In the genomic region with DNA sequence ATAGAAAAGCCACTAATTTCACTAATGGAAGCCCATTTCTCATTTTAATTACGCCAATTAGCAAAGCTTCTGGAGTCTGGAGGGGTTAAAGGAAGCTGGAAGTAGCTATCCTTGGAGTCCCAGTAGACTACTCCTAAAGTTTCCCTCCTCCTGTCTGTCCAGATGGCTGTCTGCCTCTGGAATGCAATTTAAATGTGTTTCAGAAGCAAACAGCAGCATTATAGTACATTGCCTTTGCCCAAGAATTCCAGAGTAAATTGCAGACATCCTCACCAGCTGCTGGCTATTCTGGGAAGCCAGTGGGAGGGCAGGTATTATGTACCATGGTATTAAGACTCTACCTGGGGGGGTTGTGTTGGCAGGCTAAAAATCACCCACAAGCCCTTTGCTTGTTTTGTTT, we compare ENCODE assay signal across 31 mouse cellular contexts.
DNase-seq lines count a peak whose midpoint lies in the region; ATAC-seq and TF ChIP-seq lines count a peak whose summit lies in the region.
"Had no signal": no experiment of that assay in that cellular context is flagged by ENCODE, and none has a peak within 500 bp of the region (broad histone marks: within the 10 kb centered on the region; RNA-seq: fewer than 3 reads in every experiment).

No protein-coding gene starts in this region.

- no peaks in the 10 kb centered on the region for H3K27me3 ChIP-seq in forebrain, embryonic 11.5 days (ENCODE audit: control insufficient read depth, insufficient read depth, low read length)
- no peaks in the 10 kb centered on the region for H3K27me3 ChIP-seq in forebrain, embryonic 14.5 days (replicated peaks; ENCODE audit: control insufficient read depth, insufficient read depth, low read length)
- no peaks in the 10 kb centered on the region for H3K27me3 ChIP-seq in lung, embryonic 15.5 days
- no peaks in the 10 kb centered on the region for H3K27me3 ChIP-seq in embryonic facial prominence, embryonic 13.5 days
- no peaks in the 10 kb centered on the region for H3K27me3 ChIP-seq in limb, embryonic 14.5 days (ENCODE audit: control insufficient read depth, insufficient read depth, low read length)
- H3K27me3 ChIP-seq: embryonic facial prominence, embryonic 12.5 days; forebrain, embryonic 12.5 days; heart, embryonic 13.5 days; hindbrain, embryonic 15.5 days; limb, embryonic 13.5 days; liver, embryonic 12.5 days; midbrain, embryonic 13.5 days; neural tube, embryonic 13.5 days had no signal

- no peaks in the 10 kb centered on the region; the same call in 1 of the 2 replicates for H3K36me3 ChIP-seq in forebrain, embryonic 11.5 days (ENCODE audit: control insufficient read depth, insufficient read depth, low read length)
- H3K36me3 ChIP-seq in forebrain, embryonic 14.5 days (ENCODE audit: control insufficient read depth, insufficient read depth, low read length), result peaks cover 8% of the 10 kb centered on the region; the same call in 1 of the 2 replicates
- H3K36me3 ChIP-seq in lung, embryonic 15.5 days, result peaks cover 29% of the 10 kb centered on the region
- H3K36me3 ChIP-seq in embryonic facial prominence, embryonic 13.5 days, result peaks cover 34% of the 10 kb centered on the region
- peaks cover 36% of the 10 kb centered on the region for H3K36me3 ChIP-seq in limb, embryonic 14.5 days (ENCODE audit: control insufficient read depth, insufficient read depth, low read length)

- ATAC-seq in forebrain, embryonic 11.5 days (replicated peaks; ENCODE audit: low FRiP score), result no peak
- no peak for ATAC-seq in forebrain, embryonic 14.5 days
- no peak for ATAC-seq in lung, embryonic 15.5 days (ENCODE audit: borderline replicate concordance, extremely low read depth, low FRiP score, low TSS enrichment)
- no peak for ATAC-seq in embryonic facial prominence, embryonic 13.5 days (ENCODE audit: insufficient number of reproducible peaks, insufficient read depth, low FRiP score, low TSS enrichment, low read depth)
- ATAC-seq in limb, embryonic 14.5 days (ENCODE audit: low FRiP score, low read depth), result 0 out of 2 replicates have a peak, but pooled peaks have one; percentile 23
- ATAC-seq: activated CD4-positive, CD25-positive, alpha-beta regulatory T cell, adult 4 months; intestine, embryonic 16.5 days; liver, embryonic 12.5 days; liver, postnatal 0 days; midbrain, embryonic 13.5 days had no signal

- DNase-seq in forebrain, embryonic 11.5 days (ENCODE audit: low spot score), result peak; percentile 24
- no peak for DNase-seq in forebrain, embryonic 14.5 days (ENCODE audit: low spot score)
- DNase-seq in lung, adult 18-20 months, result no peak
- no peak for DNase-seq in limb, embryonic 14.5 days (ENCODE audit: low spot score)
- no peak for DNase-seq in cerebellum, postnatal 4 days (ENCODE audit: low spot score in 2 of 2)
- no peak for DNase-seq in frontal cortex, adult 2 months (ENCODE audit: extremely low spot score in 1 of 2, low spot score in 1 of 2)
- DNase-seq: adrenal gland, adult 8-10 months; cerebellum, adult 11-12 months; cerebellum, postnatal 10 days; heart, postnatal 10 days; kidney, adult 8-10 months; kidney, postnatal 14 days; liver, postnatal 0 days; lung, postnatal 10 days; right cerebral cortex, postnatal 4 days; thymus, postnatal 14 days had no signal

- WGBS in forebrain, embryonic 11.5 days, result 80% methylated on average over 1 of the region's 1 CpGs
- 72% methylated on average over 1 of the region's 1 CpGs for WGBS in forebrain, embryonic 14.5 days
- 83% methylated on average over 1 of the region's 1 CpGs for WGBS in lung, embryonic 15.5 days
- 73% methylated on average over 1 of the region's 1 CpGs for WGBS in embryonic facial prominence, embryonic 13.5 days
- 67% methylated on average over 1 of the region's 1 CpGs for WGBS in limb, embryonic 14.5 days

- no peak overlapping the region for H3K9ac ChIP-seq in forebrain, embryonic 11.5 days (ENCODE audit: low read length)
- H3K9ac ChIP-seq in forebrain, embryonic 14.5 days (ENCODE audit: low read length), result no peak overlapping the region
- H3K9ac ChIP-seq in lung, embryonic 15.5 days, result no peak overlapping the region
- H3K9ac ChIP-seq in embryonic facial prominence, embryonic 13.5 days, result no peak overlapping the region
- no peak overlapping the region for H3K9ac ChIP-seq in limb, embryonic 14.5 days (ENCODE audit: low read depth, low read length, severe bottlenecking)
- H3K9ac ChIP-seq: embryonic facial prominence, embryonic 12.5 days; forebrain, embryonic 12.5 days; heart, embryonic 13.5 days; hindbrain, embryonic 15.5 days; limb, embryonic 13.5 days; liver, embryonic 12.5 days; liver, postnatal 0 days; midbrain, embryonic 13.5 days; neural tube, embryonic 13.5 days had no signal

- no peak overlapping the region for H3K4me3 ChIP-seq in forebrain, embryonic 11.5 days (ENCODE audit: low read depth, low read length)
- no peak overlapping the region for H3K4me3 ChIP-seq in forebrain, embryonic 14.5 days (ENCODE audit: low read depth, low read length)
- no peak overlapping the region for H3K4me3 ChIP-seq in lung, embryonic 15.5 days
- no peak overlapping the region for H3K4me3 ChIP-seq in embryonic facial prominence, embryonic 13.5 days
- H3K4me3 ChIP-seq in limb, embryonic 14.5 days (replicated peaks; ENCODE audit: low read length), result no peak overlapping the region
- H3K4me3 ChIP-seq: embryonic facial prominence, embryonic 12.5 days; erythroblast, embryonic 14.5 days; forebrain, embryonic 12.5 days; heart, embryonic 13.5 days; hindbrain, embryonic 10.5 days; hindbrain, embryonic 15.5 days; limb, embryonic 13.5 days; liver, embryonic 12.5 days; midbrain, embryonic 13.5 days; neural tube, embryonic 13.5 days had no signal

- no peak for TF ChIP-seq POLR2A in limb, embryonic 14.5 days (IDR thresholded peaks at IDR 0.05; ENCODE audit: borderline replicate concordance, extremely low read depth, insufficient read depth, insufficient read length)

- H3K4me2 ChIP-seq in forebrain, embryonic 11.5 days (ENCODE audit: low read depth, low read length, severe bottlenecking), result no peak overlapping the region
- no peak overlapping the region for H3K4me2 ChIP-seq in forebrain, embryonic 14.5 days (ENCODE audit: low read length)
- H3K4me2 ChIP-seq in lung, embryonic 15.5 days, result no peak overlapping the region
- no peak overlapping the region for H3K4me2 ChIP-seq in embryonic facial prominence, embryonic 13.5 days
- no peak overlapping the region for H3K4me2 ChIP-seq in limb, embryonic 14.5 days (replicated peaks; ENCODE audit: low read depth, low read length, severe bottlenecking)
- H3K4me2 ChIP-seq: embryonic facial prominence, embryonic 12.5 days; forebrain, embryonic 12.5 days; heart, embryonic 13.5 days; hindbrain, embryonic 15.5 days; limb, embryonic 13.5 days; liver, embryonic 12.5 days; midbrain, embryonic 13.5 days; neural tube, embryonic 13.5 days had no signal

- H3K9me3 ChIP-seq in forebrain, embryonic 11.5 days (ENCODE audit: control insufficient read depth, low read length), result no peaks in the 10 kb centered on the region
- H3K9me3 ChIP-seq in forebrain, embryonic 14.5 days (replicated peaks; ENCODE audit: control insufficient read depth, low read length), result no peaks in the 10 kb centered on the region
- no peaks in the 10 kb centered on the region; the same call in 1 of the 2 replicates for H3K9me3 ChIP-seq in lung, embryonic 15.5 days
- no peaks in the 10 kb centered on the region for H3K9me3 ChIP-seq in embryonic facial prominence, embryonic 13.5 days
- H3K9me3 ChIP-seq in limb, embryonic 14.5 days (ENCODE audit: control insufficient read depth, low read length), result no peaks in the 10 kb centered on the region
- H3K9me3 ChIP-seq: forebrain, embryonic 12.5 days; heart, embryonic 13.5 days; hindbrain, embryonic 15.5 days; limb, embryonic 13.5 days; liver, embryonic 12.5 days; midbrain, embryonic 13.5 days; neural tube, embryonic 13.5 days had no signal

- H3K27ac ChIP-seq in forebrain, embryonic 11.5 days (ENCODE audit: low read depth, low read length), result no peak overlapping the region
- H3K27ac ChIP-seq in forebrain, embryonic 14.5 days (ENCODE audit: low read depth, low read length), result no peak overlapping the region
- H3K27ac ChIP-seq in lung, embryonic 15.5 days, result 0 out of 2 replicates have a peak overlapping the region, but pooled peaks have one; percentile 37
- peak overlapping the region; percentile 44; the same call in 1 of the 2 replicates for H3K27ac ChIP-seq in embryonic facial prominence, embryonic 13.5 days
- no peak overlapping the region for H3K27ac ChIP-seq in limb, embryonic 14.5 days (replicated peaks; ENCODE audit: low read depth, low read length)
- H3K27ac ChIP-seq: embryonic facial prominence, embryonic 12.5 days; forebrain, embryonic 12.5 days; hindbrain, embryonic 10.5 days; hindbrain, embryonic 15.5 days; limb, embryonic 13.5 days; liver, embryonic 12.5 days; macrophage; midbrain, embryonic 13.5 days; neural tube, embryonic 13.5 days had no signal

- H3K4me1 ChIP-seq in forebrain, embryonic 11.5 days (replicated peaks; ENCODE audit: control insufficient read depth, insufficient read depth, low read length), result peaks cover 3% of the 10 kb centered on the region; the same call in 1 of the 2 replicates
- no peaks in the 10 kb centered on the region; the same call in 1 of the 2 replicates for H3K4me1 ChIP-seq in forebrain, embryonic 14.5 days (ENCODE audit: control insufficient read depth, insufficient read depth, low read length)
- H3K4me1 ChIP-seq in lung, embryonic 15.5 days, result peaks cover 49% of the 10 kb centered on the region
- H3K4me1 ChIP-seq in embryonic facial prominence, embryonic 13.5 days, result peaks cover 39% of the 10 kb centered on the region
- H3K4me1 ChIP-seq in limb, embryonic 14.5 days (ENCODE audit: control insufficient read depth, insufficient read depth, low read length), result peaks cover 20% of the 10 kb centered on the region

Comparison
In these comparisons a context has a peak if more than half of its experiments do, and no peak if none do; other contexts are left out.
1. H3K27ac ChIP-seq: peak in lung, embryonic 15.5 days (single experiment) and embryonic facial prominence, embryonic 13.5 days (single experiment); none in forebrain, embryonic 11.5 days (single experiment), forebrain, embryonic 14.5 days (single experiment) and limb, embryonic 14.5 days (single experiment).